Mouse (Mus musculus): Measurements from ENCODE around the gene Fndc1. TPM values are rescaled to one million over a fixed set of nuclear protein-coding genes. Genes with fewer than 3 reads are reported as not detected.

Fndc1 gene
- 6.9 TPM in 2 replicates for polyA plus RNA-seq (2015; fragmentation: Nextera tagmentation; extraction: Ambion mirVana)

DNA sequence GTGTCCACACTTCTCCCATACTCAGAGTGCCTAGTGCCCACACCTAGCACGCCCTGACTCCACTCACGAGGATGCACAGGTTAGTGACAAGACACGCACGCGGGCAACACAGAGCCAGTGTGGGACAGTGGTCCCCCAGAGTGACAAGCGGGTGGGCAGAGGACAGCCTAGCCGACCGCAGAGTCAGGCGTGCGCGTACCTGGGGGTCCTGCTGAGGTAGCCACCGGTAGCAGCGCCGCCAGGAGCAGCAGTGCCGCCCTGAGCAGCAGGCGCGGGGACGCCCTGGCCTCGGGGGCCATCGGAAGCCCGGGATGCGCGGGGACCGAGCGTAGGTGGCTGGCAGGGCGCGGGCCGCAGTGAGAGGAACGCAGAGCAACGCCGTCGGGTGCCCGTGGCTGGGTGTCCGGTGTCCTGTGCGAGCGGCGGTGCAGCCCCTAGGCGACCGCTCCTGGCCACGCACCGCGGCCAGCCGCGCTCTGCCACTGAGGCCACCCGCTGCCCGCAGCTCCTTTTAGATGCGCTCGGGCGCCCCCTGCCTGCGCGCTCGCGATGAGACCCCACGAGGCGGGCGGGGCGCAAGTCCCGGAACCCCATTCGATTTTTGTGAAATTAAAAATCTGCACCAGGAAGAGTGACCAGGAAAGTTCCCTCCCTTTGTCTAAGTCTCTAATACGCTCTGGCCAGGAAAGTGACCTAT is at the start of gene Fndc1:
Gene Fndc1 (minus strand): TSS at position 484 of the 697 bp plus-strand sequence.
- H3K36me3 ChIP-seq (replicated peaks): no peaks in the 10 kb centered on the region
- 2% methylated on average over 59 of the region's 60 CpGs for WGBS
- H3K27ac ChIP-seq: no peak within 1 kb of the TSS
- peak; percentile 80 for ATAC-seq (replicated peaks)
- peak within 1 kb of the TSS; percentile 99 for H3K4me2 ChIP-seq
- H3K27me3 ChIP-seq (replicated peaks): peaks cover 32% of the 10 kb centered on the region
- peaks cover 11% of the 10 kb centered on the region for H3K4me1 ChIP-seq
- peak within 1 kb of the TSS; percentile 65 for H3K9ac ChIP-seq
- H3K4me3 ChIP-seq: peak within 1 kb of the TSS; percentile 55
- H3K9me3 ChIP-seq: no peaks in the 10 kb centered on the region

DNA sequence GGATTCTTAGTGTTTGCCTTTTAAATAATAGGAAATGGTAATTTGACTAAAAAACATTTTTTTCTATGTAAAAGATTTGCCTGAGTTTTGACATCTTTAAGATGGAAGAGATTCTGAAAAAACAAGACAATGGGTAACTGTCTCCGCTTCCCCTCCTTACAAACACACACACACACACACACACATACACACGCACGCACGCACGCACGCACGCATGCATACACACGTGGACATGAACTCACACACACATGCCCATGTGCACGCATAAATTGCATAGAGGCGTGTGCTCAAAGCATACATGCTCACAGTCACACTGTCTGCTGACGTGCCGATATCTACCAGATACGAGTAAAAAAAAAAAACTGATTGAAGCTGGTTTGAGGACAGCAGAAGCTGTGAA is 49.4 kb upstream of the Fndc1 start:
- no peak overlapping the region for H3K9ac ChIP-seq
- H3K36me3 ChIP-seq (replicated peaks): no peaks in the 10 kb centered on the region
- H3K27me3 ChIP-seq (replicated peaks): no peaks in the 10 kb centered on the region
- no peak overlapping the region for H3K27ac ChIP-seq
- no peak for ATAC-seq (replicated peaks)
- no peak overlapping the region for H3K4me2 ChIP-seq
- H3K9me3 ChIP-seq: no peaks in the 10 kb centered on the region
- no peaks in the 10 kb centered on the region for H3K4me1 ChIP-seq
- 94% methylated on average over 13 of the region's 13 CpGs for WGBS
- no peak overlapping the region for H3K4me3 ChIP-seq

DNA sequence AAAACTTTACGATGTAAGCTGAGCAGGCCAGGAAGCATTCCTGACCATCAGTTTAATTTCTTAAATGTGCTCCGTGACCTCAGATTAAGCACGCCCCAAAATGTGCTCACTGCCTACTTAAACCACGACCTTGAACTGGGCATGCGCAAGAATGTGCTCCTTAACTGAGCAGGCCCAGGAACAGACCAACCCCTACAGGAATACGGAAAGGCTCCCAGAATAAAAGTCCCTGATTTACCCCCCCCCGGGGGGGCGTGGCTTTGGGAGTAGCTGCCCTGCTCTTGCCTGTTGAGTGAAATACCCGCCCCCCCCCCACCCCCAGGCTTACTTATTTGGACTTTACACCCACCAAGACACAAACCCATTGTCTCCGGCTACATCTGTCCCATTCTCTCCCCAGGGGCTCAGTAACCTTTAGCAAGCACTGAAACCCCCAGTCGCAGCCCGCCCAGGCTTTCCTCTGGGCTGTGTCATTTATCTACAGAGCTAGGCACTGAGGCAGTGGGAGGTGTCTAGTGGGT is 48.9 kb upstream of the Fndc1 start:
- Histone ChIP-seq H3K4me1 (no peaks in the 10 kb centered on the region), H3K27me3 (replicated peaks) (no peaks in the 10 kb centered on the region), H3K9ac (no peak overlapping the region), H3K27ac (no peak overlapping the region), H3K36me3 (replicated peaks) (no peaks in the 10 kb centered on the region), H3K4me3 (no peak overlapping the region), H3K4me2 (no peak overlapping the region), H3K9me3 (no peaks in the 10 kb centered on the region)
- 31% methylated on average over 12 of the region's 12 CpGs for WGBS
- no peak for ATAC-seq (replicated peaks)

DNA sequence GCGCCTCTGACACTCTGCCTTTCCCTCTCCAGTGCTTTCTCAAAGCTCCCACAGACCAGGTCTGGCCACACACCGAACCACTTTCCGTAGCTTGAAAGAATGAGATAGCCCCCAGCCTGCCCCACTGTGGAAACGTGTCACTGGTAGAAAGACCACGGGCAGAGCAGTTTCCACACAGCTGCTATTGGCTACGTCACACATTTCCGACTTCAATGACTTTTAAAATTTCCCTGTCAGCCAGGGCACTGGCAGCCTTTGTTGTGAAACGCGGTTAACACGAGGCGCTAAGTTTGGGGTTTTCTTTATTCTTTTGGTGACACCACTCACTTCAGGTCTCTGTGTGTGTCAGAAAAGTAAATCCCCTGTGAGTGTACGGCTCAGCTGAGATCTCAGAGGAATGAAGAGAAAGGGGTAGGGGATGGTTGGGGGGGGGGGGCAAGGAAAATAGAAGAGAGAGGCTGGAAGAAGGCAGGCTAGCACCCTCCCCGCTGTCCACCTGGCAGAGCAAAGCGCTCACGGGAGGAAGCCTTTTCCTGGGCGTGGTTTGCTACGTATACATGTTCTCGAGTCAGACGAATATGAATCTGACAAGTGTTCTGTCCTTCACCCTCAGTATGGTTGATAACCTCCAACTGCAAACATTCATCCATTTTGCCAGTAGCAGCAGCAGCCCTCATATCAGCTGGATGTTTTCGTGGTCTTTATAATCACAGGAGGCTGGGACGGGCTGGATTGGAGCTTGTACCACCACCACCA is 47.9 kb upstream of the Fndc1 start:
- WGBS: 76% methylated on average over 21 of the region's 21 CpGs
- ATAC-seq (replicated peaks): no peak
- H3K9ac ChIP-seq: no peak overlapping the region

DNA sequence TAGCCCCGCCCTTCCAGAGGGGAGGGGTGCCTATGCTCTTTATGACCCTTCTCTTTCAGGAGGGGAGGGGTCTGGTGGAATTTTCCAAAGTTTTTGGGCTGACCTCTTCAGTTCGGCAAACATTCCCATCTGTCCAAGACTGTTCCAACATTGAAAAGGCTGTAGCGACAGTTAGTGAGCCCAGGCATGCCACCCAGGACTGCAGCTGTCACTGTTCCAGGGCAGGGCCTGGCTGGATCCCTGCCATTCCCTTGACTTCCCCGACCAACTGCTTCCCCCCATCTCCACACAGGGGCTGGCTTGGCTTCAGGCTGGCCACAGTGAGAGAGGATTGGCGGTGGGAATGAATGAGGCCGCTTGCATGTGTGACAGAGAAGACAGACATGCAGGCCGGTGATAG is 46.3 kb upstream of the Fndc1 start:
- H3K27ac ChIP-seq: no peak overlapping the region
- no peaks in the 10 kb centered on the region for H3K4me1 ChIP-seq
- H3K27me3 ChIP-seq (replicated peaks): no peaks in the 10 kb centered on the region
- H3K9ac ChIP-seq: no peak overlapping the region
- no peak for ATAC-seq (replicated peaks)
- WGBS: 69% methylated on average over 7 of the region's 7 CpGs
- no peaks in the 10 kb centered on the region for H3K36me3 ChIP-seq (replicated peaks)
- no peaks in the 10 kb centered on the region for H3K9me3 ChIP-seq
- H3K4me2 ChIP-seq: no peak overlapping the region
- no peak overlapping the region for H3K4me3 ChIP-seq

More for the DNA sequence above, 47.9 kb upstream of the Fndc1 start:
- Histone ChIP-seq H3K9me3 (no peaks in the 10 kb centered on the region), H3K4me3 (no peak overlapping the region), H3K27me3 (replicated peaks) (no peaks in the 10 kb centered on the region), H3K4me2 (no peak overlapping the region), H3K4me1 (no peaks in the 10 kb centered on the region), H3K27ac (no peak overlapping the region), H3K36me3 (replicated peaks) (no peaks in the 10 kb centered on the region)

DNA sequence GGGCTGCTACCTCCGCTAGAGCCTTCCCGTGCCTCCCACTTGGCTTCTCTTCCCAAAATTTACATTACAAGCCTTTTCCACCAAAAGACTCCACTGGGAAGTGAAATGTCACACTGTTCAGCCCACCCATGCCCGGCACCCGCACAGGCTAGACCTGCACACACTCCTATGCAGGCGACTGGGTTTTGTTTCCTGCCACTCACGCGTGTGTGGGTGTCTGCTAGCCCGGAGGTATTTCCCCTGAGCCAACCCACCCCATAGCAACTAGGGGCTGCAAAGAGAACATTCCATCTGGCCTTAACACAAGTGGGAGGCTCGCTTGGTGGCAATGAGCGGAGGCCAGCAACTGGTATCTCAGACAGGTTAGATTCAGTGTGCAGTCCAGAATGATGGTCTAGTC is 44.7 kb upstream of the Fndc1 start:
- no peak for ATAC-seq (replicated peaks)

DNA sequence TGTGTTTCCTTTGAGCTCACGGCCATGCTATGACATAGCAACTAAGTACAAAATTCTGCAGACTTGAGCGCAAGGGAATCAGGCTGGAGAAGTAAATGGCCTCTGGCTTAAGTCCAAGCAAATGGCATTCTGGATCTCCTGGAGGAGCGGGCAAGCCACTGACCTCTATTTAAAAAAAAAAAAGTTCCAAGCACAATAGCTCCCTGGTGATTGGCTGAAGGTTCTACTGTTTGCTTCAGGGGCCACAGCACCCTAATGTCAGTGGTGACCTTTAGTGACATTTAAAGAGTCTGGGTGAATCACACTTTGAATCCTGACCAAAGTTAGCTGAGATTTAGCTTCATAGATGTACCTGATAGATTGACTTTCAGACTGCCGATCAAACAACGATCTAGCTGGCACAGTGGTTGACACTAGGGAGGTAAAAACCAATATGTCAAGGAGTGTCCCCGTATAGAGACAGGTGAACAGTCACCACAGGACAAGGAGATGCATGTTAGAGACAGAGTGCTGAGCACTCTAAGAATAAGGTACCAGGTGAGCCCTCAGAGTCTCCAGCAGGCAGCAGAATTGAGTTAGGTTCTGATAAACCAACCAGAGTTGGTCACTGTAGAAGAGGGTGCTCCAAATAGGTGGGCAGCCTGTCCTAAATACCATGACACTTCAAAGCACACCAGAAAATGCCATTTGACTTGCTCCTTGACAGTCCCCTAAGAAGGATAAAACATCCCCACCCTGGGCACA is 43.9 kb upstream of the Fndc1 start:
- WGBS: 80% methylated on average over 6 of the region's 6 CpGs
- Histone ChIP-seq H3K27me3 (replicated peaks) (no peaks in the 10 kb centered on the region), H3K4me1 (no peaks in the 10 kb centered on the region), H3K4me2 (no peak overlapping the region), H3K27ac (no peak overlapping the region), H3K9me3 (no peaks in the 10 kb centered on the region), H3K4me3 (no peak overlapping the region), H3K36me3 (replicated peaks) (no peaks in the 10 kb centered on the region), H3K9ac (no peak overlapping the region)
- ATAC-seq (replicated peaks): no peak

More for the DNA sequence above, 44.7 kb upstream of the Fndc1 start:
- no peak overlapping the region for H3K27ac ChIP-seq
- no peaks in the 10 kb centered on the region for H3K36me3 ChIP-seq (replicated peaks)
- H3K27me3 ChIP-seq (replicated peaks): no peaks in the 10 kb centered on the region
- H3K4me2 ChIP-seq: no peak overlapping the region
- no peak overlapping the region for H3K4me3 ChIP-seq
- no peaks in the 10 kb centered on the region for H3K4me1 ChIP-seq
- H3K9me3 ChIP-seq: no peaks in the 10 kb centered on the region
- H3K9ac ChIP-seq: no peak overlapping the region
- 77% methylated on average over 10 of the region's 10 CpGs for WGBS

GRCm38 (mm10) chr17:7869114-7869513 is 42.0 kb upstream of the Fndc1 start:
- WGBS: 78% methylated on average over 7 of the region's 7 CpGs
- H3K36me3 ChIP-seq (replicated peaks): no peaks in the 10 kb centered on the region

GRCm38 (mm10) chr17:7868631-7869030 is 41.5 kb upstream of the Fndc1 start:
- Histone ChIP-seq H3K27ac (no peak overlapping the region), H3K9me3 (no peaks in the 10 kb centered on the region), H3K4me3 (no peak overlapping the region), H3K36me3 (replicated peaks) (no peaks in the 10 kb centered on the region), H3K4me1 (no peaks in the 10 kb centered on the region), H3K9ac (no peak overlapping the region), H3K27me3 (replicated peaks) (no peaks in the 10 kb centered on the region), H3K4me2 (no peak overlapping the region)
- no peak for ATAC-seq (replicated peaks)
- WGBS: 14% methylated on average over 4 of the region's 4 CpGs

More at GRCm38 (mm10) chr17:7869114-7869513, 42.0 kb upstream of the Fndc1 start:
- Histone ChIP-seq H3K27ac (no peak overlapping the region), H3K4me2 (no peak overlapping the region), H3K27me3 (replicated peaks) (no peaks in the 10 kb centered on the region), H3K9me3 (no peaks in the 10 kb centered on the region), H3K4me1 (no peaks in the 10 kb centered on the region), H3K9ac (no peak overlapping the region), H3K4me3 (no peak overlapping the region)
- ATAC-seq (replicated peaks): no peak

DNA sequence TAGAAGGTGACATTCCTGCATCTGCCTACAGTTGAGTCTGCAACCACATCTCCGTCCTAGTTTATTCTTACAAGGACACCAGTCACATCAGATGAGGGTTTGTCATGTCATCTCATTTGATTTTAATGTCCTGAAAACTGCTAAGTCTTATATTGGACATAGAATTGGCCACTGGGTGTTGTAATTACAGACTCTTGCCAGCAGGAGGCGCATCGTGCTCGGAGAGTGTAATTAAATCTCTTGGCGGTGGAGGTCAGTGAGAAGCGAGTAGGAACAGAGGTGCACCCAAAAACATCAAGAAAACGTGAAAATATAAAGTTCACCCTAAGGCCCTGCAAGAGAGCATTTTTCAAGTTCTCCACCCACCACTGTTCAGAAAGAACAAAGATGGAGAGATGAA is 37.6 kb upstream of the Fndc1 start:
- H3K9me3 ChIP-seq: no peaks in the 10 kb centered on the region
- no peaks in the 10 kb centered on the region for H3K4me1 ChIP-seq
- H3K4me2 ChIP-seq: no peak overlapping the region
- no peaks in the 10 kb centered on the region for H3K27me3 ChIP-seq (replicated peaks)
- 16% methylated on average over 7 of the region's 7 CpGs for WGBS
- no peak for ATAC-seq (replicated peaks)
- H3K4me3 ChIP-seq: no peak overlapping the region
- H3K9ac ChIP-seq: no peak overlapping the region
- no peak overlapping the region for H3K27ac ChIP-seq
- no peaks in the 10 kb centered on the region for H3K36me3 ChIP-seq (replicated peaks)

- Histone ChIP-seq H3K27me3 (replicated peaks) (no peaks in the 10 kb centered on the region), H3K4me2 (no peak overlapping the region), H3K9ac (no peak overlapping the region), H3K36me3 (replicated peaks) (no peaks in the 10 kb centered on the region), H3K27ac (no peak overlapping the region), H3K4me1 (no peaks in the 10 kb centered on the region), H3K9me3 (no peaks in the 10 kb centered on the region), H3K4me3 (no peak overlapping the region)
- ATAC-seq (replicated peaks): no peak
- 27% methylated on average over 4 of the region's 4 CpGs for WGBS
These were observed 36.6 kb upstream of the Fndc1 start for GRCm38 (mm10) chr17:7863745-7864144.

GRCm38 (mm10) chr17:7860845-7861360 is 33.8 kb upstream of the Fndc1 start:
- H3K9me3 ChIP-seq: no peaks in the 10 kb centered on the region
- ATAC-seq (replicated peaks): no peak
- H3K27ac ChIP-seq: no peak overlapping the region
- no peak overlapping the region for H3K4me3 ChIP-seq
- 54% methylated on average over 8 of the region's 8 CpGs for WGBS
- no peak overlapping the region for H3K9ac ChIP-seq
- H3K27me3 ChIP-seq (replicated peaks): no peaks in the 10 kb centered on the region
- H3K4me1 ChIP-seq: no peaks in the 10 kb centered on the region
- H3K4me2 ChIP-seq: no peak overlapping the region
- no peaks in the 10 kb centered on the region for H3K36me3 ChIP-seq (replicated peaks)
